Mouse (Mus musculus): ENCODE measurements around the gene Spg11. TPM values are rescaled to one million over a fixed set of nuclear protein-coding genes. Genes with fewer than 3 reads are reported as not detected.

Gene Spg11
- total and polyA plus RNA-seq, 3 experiments, result 1.1 to 15.5 (median 10.7) TPM

GRCm38 (mm10) chr2:122086446-122086845 is 31.7 kb downstream of the Spg11 start:
- no peaks in the 10 kb centered on the region for H3K9me3 ChIP-seq (replicated peaks)
- H3K36me3 ChIP-seq (replicated peaks), result peaks cover 92% of the 10 kb centered on the region
- no peak overlapping the region for H3K4me3 ChIP-seq (ENCODE audit: low read depth, low read length)
- no peaks in the 10 kb centered on the region for H3K4me1 ChIP-seq (ENCODE audit: insufficient read depth, low read depth, low read length)
- ATAC-seq (ENCODE audit: extremely low read depth, insufficient number of reproducible peaks, low FRiP score, poor library complexity, severe bottlenecking) (no peak), DNase-seq (ENCODE audit: low spot score) (no peak)
- no peak for TF ChIP-seq GATA2 (IDR thresholded peaks at IDR 0.05; ENCODE audit: borderline replicate concordance, low read depth, low read length)
- TF ChIP-seq GATA1 (IDR thresholded peaks at IDR 0.05; ENCODE audit: borderline replicate concordance, low read length), result no peak
- TF ChIP-seq POLR2AphosphoS5 (IDR thresholded peaks at IDR 0.05; ENCODE audit: insufficient replicate concordance, low read depth, low read length), result no peak
- no peak for TF ChIP-seq TAL1 (conservative IDR thresholded peaks at IDR 0.05; ENCODE audit: low read depth, low read length)
- no peak for TF ChIP-seq CTCF (IDR thresholded peaks at IDR 0.05; ENCODE audit: low read depth, low read length)
- no peaks in the 10 kb centered on the region for H3K27me3 ChIP-seq (ENCODE audit: insufficient read depth, low read length)

GRCm38 (mm10) chr2:122081728-122082456 is 36.3 kb downstream of the Spg11 start:
- DNase-seq (ENCODE audit: low spot score), result no peak
- no peak for TF ChIP-seq TAL1 (conservative IDR thresholded peaks at IDR 0.05; ENCODE audit: low read depth, low read length)
- no peak for TF ChIP-seq GATA2 (IDR thresholded peaks at IDR 0.05; ENCODE audit: borderline replicate concordance, low read depth, low read length)
- no peak for TF ChIP-seq POLR2AphosphoS5 (IDR thresholded peaks at IDR 0.05; ENCODE audit: insufficient replicate concordance, low read depth, low read length)
- no peak for TF ChIP-seq GATA1 (IDR thresholded peaks at IDR 0.05; ENCODE audit: borderline replicate concordance, low read length)
- no peak for TF ChIP-seq CTCF (IDR thresholded peaks at IDR 0.05; ENCODE audit: low read depth, low read length)
- H3K9me3 ChIP-seq (replicated peaks), result no peaks in the 10 kb centered on the region
- H3K4me3 ChIP-seq (ENCODE audit: low read depth, low read length), result no peak overlapping the region
- ATAC-seq (ENCODE audit: extremely low read depth, insufficient number of reproducible peaks, low FRiP score, poor library complexity, severe bottlenecking), result no peak
- H3K4me1 ChIP-seq (ENCODE audit: insufficient read depth, low read depth, low read length), result no peaks in the 10 kb centered on the region
- peaks cover 88% of the 10 kb centered on the region for H3K36me3 ChIP-seq (replicated peaks)
- H3K27me3 ChIP-seq (ENCODE audit: insufficient read depth, low read length), result no peaks in the 10 kb centered on the region

GRCm38 (mm10) chr2:122069922-122070321 is 48.3 kb downstream of the Spg11 start:
- peaks cover 11% of the 10 kb centered on the region for H3K4me1 ChIP-seq (ENCODE audit: insufficient read depth, low read depth, low read length)
- no peak overlapping the region for H3K4me3 ChIP-seq (ENCODE audit: low read depth, low read length)
- no peaks in the 10 kb centered on the region for H3K27me3 ChIP-seq (ENCODE audit: insufficient read depth, low read length)
- no peaks in the 10 kb centered on the region for H3K9me3 ChIP-seq (replicated peaks)
- ATAC-seq (ENCODE audit: extremely low read depth, insufficient number of reproducible peaks, low FRiP score, poor library complexity, severe bottlenecking) (no peak), DNase-seq (ENCODE audit: low spot score) (peak; percentile 43)
- peaks cover 81% of the 10 kb centered on the region for H3K36me3 ChIP-seq (replicated peaks)
- TF ChIP-seq GATA1 (IDR thresholded peaks at IDR 0.05; ENCODE audit: borderline replicate concordance, low read length), result no peak
- no peak for TF ChIP-seq GATA2 (IDR thresholded peaks at IDR 0.05; ENCODE audit: borderline replicate concordance, low read depth, low read length)
- TF ChIP-seq CTCF (IDR thresholded peaks at IDR 0.05; ENCODE audit: low read depth, low read length), result peak; percentile 74
- no peak for TF ChIP-seq POLR2AphosphoS5 (IDR thresholded peaks at IDR 0.05; ENCODE audit: insufficient replicate concordance, low read depth, low read length)
- TF ChIP-seq TAL1 (conservative IDR thresholded peaks at IDR 0.05; ENCODE audit: low read depth, low read length), result no peak

- no peaks in the 10 kb centered on the region for H3K9me3 ChIP-seq (replicated peaks)
- H3K27me3 ChIP-seq (ENCODE audit: insufficient read depth, low read length), result no peaks in the 10 kb centered on the region
Observed at GRCm38 (mm10) chr2:122069144-122069912, 48.9 kb downstream of the Spg11 start.

DNA sequence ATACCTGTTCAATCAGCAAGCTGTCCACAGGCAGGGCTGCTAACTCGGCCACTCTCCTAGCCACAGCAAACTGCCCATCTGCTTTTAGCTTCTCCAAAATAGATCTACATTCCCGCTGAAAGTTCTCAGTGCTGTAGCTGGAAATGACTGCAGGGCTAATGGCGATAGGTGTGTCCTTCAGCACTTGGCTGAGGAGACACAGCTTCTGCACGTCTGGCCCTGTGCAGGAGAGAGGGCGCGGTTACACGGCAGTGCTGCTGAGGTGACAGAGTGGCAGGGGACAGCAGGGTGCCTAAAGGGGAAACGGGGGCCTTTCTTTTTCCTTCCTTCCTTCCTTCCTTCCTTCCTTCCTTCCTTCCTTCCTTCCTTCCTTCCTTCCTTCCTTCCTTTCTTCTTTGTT is 51.9 kb downstream of the Spg11 start:
- Histone ChIP-seq H3K4me3 (ENCODE audit: low read depth, low read length) (no peak overlapping the region), H3K9me3 (replicated peaks) (no peaks in the 10 kb centered on the region), H3K4me1 (ENCODE audit: insufficient read depth, low read depth, low read length) (peaks cover 11% of the 10 kb centered on the region), H3K27me3 (ENCODE audit: insufficient read depth, low read length) (no peaks in the 10 kb centered on the region), H3K36me3 (replicated peaks) (peaks cover 77% of the 10 kb centered on the region)
- no peak for ATAC-seq (ENCODE audit: extremely low read depth, insufficient number of reproducible peaks, low FRiP score, poor library complexity, severe bottlenecking)
- TF ChIP-seq POLR2AphosphoS5 (IDR thresholded peaks at IDR 0.05; ENCODE audit: insufficient replicate concordance, low read depth, low read length), result no peak
- TF ChIP-seq TAL1 (conservative IDR thresholded peaks at IDR 0.05; ENCODE audit: low read depth, low read length), result no peak
- TF ChIP-seq GATA2 (IDR thresholded peaks at IDR 0.05; ENCODE audit: borderline replicate concordance, low read depth, low read length), result no peak
- no peak for TF ChIP-seq GATA1 (IDR thresholded peaks at IDR 0.05; ENCODE audit: borderline replicate concordance, low read length)
- no peak for TF ChIP-seq CTCF (IDR thresholded peaks at IDR 0.05; ENCODE audit: low read depth, low read length)
- no peak for DNase-seq (ENCODE audit: low spot score)

More at GRCm38 (mm10) chr2:122069144-122069912, 48.9 kb downstream of the Spg11 start:
- TF ChIP-seq GATA2 (IDR thresholded peaks at IDR 0.05; ENCODE audit: borderline replicate concordance, low read depth, low read length), result no peak
- TF ChIP-seq POLR2AphosphoS5 (IDR thresholded peaks at IDR 0.05; ENCODE audit: insufficient replicate concordance, low read depth, low read length), result no peak
- no peak for TF ChIP-seq GATA1 (IDR thresholded peaks at IDR 0.05; ENCODE audit: borderline replicate concordance, low read length)
- no peak for TF ChIP-seq TAL1 (conservative IDR thresholded peaks at IDR 0.05; ENCODE audit: low read depth, low read length)
- no peak for TF ChIP-seq CTCF (IDR thresholded peaks at IDR 0.05; ENCODE audit: low read depth, low read length)
- ATAC-seq (ENCODE audit: extremely low read depth, insufficient number of reproducible peaks, low FRiP score, poor library complexity, severe bottlenecking) (peak; percentile 15; the same call in 1 of the 2 replicates), DNase-seq (ENCODE audit: low spot score) (no peak)
- peaks cover 82% of the 10 kb centered on the region for H3K36me3 ChIP-seq (replicated peaks)
- H3K4me3 ChIP-seq (ENCODE audit: low read depth, low read length), result no peak overlapping the region
- H3K4me1 ChIP-seq (ENCODE audit: insufficient read depth, low read depth, low read length), result peaks cover 11% of the 10 kb centered on the region
